Mouse (Mus musculus): ENCODE measurements around the gene Prkar2b.

Prkar2b gene

GRCm38 (mm10) chr12:32060247-32061089 is 628 bp downstream of the Prkar2b start:
- no peak for DNase-seq (ENCODE audit: low spot score)

- DNase-seq (ENCODE audit: low spot score) = no peak
Measured at GRCm38 (mm10) chr12:32059707-32060106, 1.4 kb downstream of the Prkar2b start.

GRCm38 (mm10) chr12:32059135-32059534 is 2.0 kb downstream of the Prkar2b start:
- DNase-seq (ENCODE audit: low spot score) = no peak

- no peak for DNase-seq (ENCODE audit: low spot score)
Measured at GRCm38 (mm10) chr12:32057461-32058199, 3.5 kb downstream of the Prkar2b start.

- no peak for DNase-seq (ENCODE audit: low spot score)
Measured at GRCm38 (mm10) chr12:32055797-32056196, 5.3 kb downstream of the Prkar2b start.

GRCm38 (mm10) chr12:32054476-32055166 is 6.5 kb downstream of the Prkar2b start:
- DNase-seq (ENCODE audit: low spot score) = no peak

- no peak for DNase-seq (ENCODE audit: low spot score)
Measured at GRCm38 (mm10) chr12:32053637-32054366, 7.3 kb downstream of the Prkar2b start.

GRCm38 (mm10) chr12:32052882-32053281 is 8.2 kb downstream of the Prkar2b start:
- no peak for DNase-seq (ENCODE audit: low spot score)

GRCm38 (mm10) chr12:32050165-32050564 is 10.9 kb downstream of the Prkar2b start:
- DNase-seq (ENCODE audit: low spot score) = no peak

GRCm38 (mm10) chr12:32045566-32046330 is 15.3 kb downstream of the Prkar2b start:
- no peak for DNase-seq (ENCODE audit: low spot score)

GRCm38 (mm10) chr12:32044487-32045134 is 16.5 kb downstream of the Prkar2b start:
- DNase-seq (ENCODE audit: low spot score) = no peak

GRCm38 (mm10) chr12:32033536-32033935 is 27.6 kb downstream of the Prkar2b start:
- DNase-seq (ENCODE audit: low spot score) = no peak

- DNase-seq (ENCODE audit: low spot score) = no peak
Measured at GRCm38 (mm10) chr12:32032917-32033316, 28.2 kb downstream of the Prkar2b start.

GRCm38 (mm10) chr12:32018376-32018750 is 42.7 kb downstream of the Prkar2b start:
- no peak for DNase-seq (ENCODE audit: low spot score)

- DNase-seq (ENCODE audit: low spot score) = no peak
Measured at GRCm38 (mm10) chr12:32017636-32018375, 43.3 kb downstream of the Prkar2b start.

GRCm38 (mm10) chr12:32016472-32016871 is 44.6 kb downstream of the Prkar2b start:
- no peak for DNase-seq (ENCODE audit: low spot score)

- DNase-seq (ENCODE audit: low spot score) = no peak
Measured at GRCm38 (mm10) chr12:32015268-32015769, 45.8 kb downstream of the Prkar2b start.

- no peak for DNase-seq (ENCODE audit: low spot score)
Measured at GRCm38 (mm10) chr12:32014811-32015210, 46.3 kb downstream of the Prkar2b start.

- DNase-seq (ENCODE audit: low spot score) = no peak
Measured at GRCm38 (mm10) chr12:32012169-32012568, 48.9 kb downstream of the Prkar2b start.

GRCm38 (mm10) chr12:32011128-32011527 is 50.0 kb downstream of the Prkar2b start:
- no peak for DNase-seq (ENCODE audit: low spot score)
